Comparison of ENCODE assay signal across 25 mouse cellular contexts in the genomic region with DNA sequence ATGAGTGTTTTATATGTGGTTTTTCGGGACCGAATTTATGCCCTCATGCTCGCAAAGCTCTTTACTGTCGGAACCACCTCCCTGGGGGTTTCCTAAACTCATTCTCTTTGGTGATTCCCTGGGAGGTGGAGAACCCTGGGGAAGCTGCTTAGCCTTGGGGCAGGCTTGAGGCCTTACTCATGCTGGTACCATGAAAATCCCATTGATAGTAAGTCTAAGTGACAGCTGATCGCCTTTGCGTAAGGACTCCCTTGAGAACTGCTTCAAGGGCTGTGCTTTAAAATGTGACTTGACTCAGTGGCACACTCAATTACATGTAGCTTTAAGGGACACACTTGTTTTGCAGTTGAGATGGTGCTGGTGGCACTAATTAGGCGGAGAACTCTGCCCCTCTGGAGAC.
"Had no signal": no experiment of that assay in that cellular context is flagged by ENCODE, and none has a peak within 500 bp of the region (broad histone marks: within the 10 kb centered on the region; RNA-seq: fewer than 3 reads in every experiment).

No protein-coding gene starts in this region.

- H3K27me3 ChIP-seq: intestine, embryonic 15.5 days had no signal

- H3K9ac ChIP-seq: intestine, embryonic 15.5 days; kidney, embryonic 15.5 days; limb, embryonic 12.5 days; liver, embryonic 12.5 days; liver, embryonic 15.5 days; lung, embryonic 15.5 days; midbrain, embryonic 13.5 days; neural tube, embryonic 12.5 days had no signal

- DNase-seq: kidney, adult 11 months; kidney, adult 8-10 months; kidney, postnatal 10 days; kidney, postnatal 36 days; layer of hippocampus, postnatal 36 days; liver; lung, adult 18-20 months; lung, postnatal 10 days; lung, postnatal 36 days; right cerebral cortex, postnatal 4 days; thymus, adult 2 months; thymus, postnatal 14 days; thymus, postnatal 4 days had no signal

- H3K4me2 ChIP-seq: liver, embryonic 12.5 days; liver, embryonic 15.5 days; midbrain, embryonic 13.5 days; neural tube, embryonic 12.5 days had no signal

- H3K27ac ChIP-seq: intestine, embryonic 15.5 days; kidney, embryonic 15.5 days; left cerebral cortex, adult 2 months; limb, embryonic 12.5 days; liver, embryonic 12.5 days; liver, embryonic 15.5 days; lung, embryonic 15.5 days; midbrain, embryonic 10.5 days; midbrain, embryonic 13.5 days; neural tube, embryonic 12.5 days; stomach, postnatal 0 days had no signal

- H3K9me3 ChIP-seq: intestine, embryonic 15.5 days; kidney, embryonic 15.5 days; liver, embryonic 12.5 days; liver, embryonic 15.5 days; lung, embryonic 15.5 days; midbrain, embryonic 13.5 days; neural tube, embryonic 12.5 days had no signal

- H3K4me3 ChIP-seq: intestine, embryonic 15.5 days; kidney, embryonic 15.5 days; left cerebral cortex, adult 2 months; liver, embryonic 12.5 days; liver, embryonic 15.5 days; lung, embryonic 15.5 days; megakaryocyte, embryonic 14.5 days; midbrain, embryonic 10.5 days; midbrain, embryonic 13.5 days; neural tube, embryonic 12.5 days had no signal

- ATAC-seq: intestine, embryonic 15.5 days; liver, embryonic 12.5 days; midbrain, embryonic 13.5 days had no signal

- H3K36me3 ChIP-seq: intestine, embryonic 15.5 days; kidney, embryonic 15.5 days; limb, embryonic 12.5 days; liver, embryonic 12.5 days; liver, embryonic 15.5 days; lung, embryonic 15.5 days; midbrain, embryonic 10.5 days; midbrain, embryonic 13.5 days; neural tube, embryonic 12.5 days had no signal
